Comparison of ENCODE assay signal across 8 mouse cellular contexts in genomic region chr10:43540442-43541152, GRCm38 (mm10). TPM values are rescaled to one million over a fixed set of nuclear protein-coding genes. Genes with fewer than 3 reads are reported as not detected.
A peak's percentile ranks its signal among the peaks of the same experiment; 100 is the strongest.
DNase-seq lines count a peak whose midpoint lies in the region; ATAC-seq and TF ChIP-seq lines count a peak whose summit lies in the region.

TSS of gene 1700021F05Rik (minus strand) at chr10:43540994.

- H3K36me3 ChIP-seq in heart, embryonic 15.5 days = peaks cover 6% of the 10 kb centered on the region; the same call in 1 of the 2 replicates
- H3K36me3 ChIP-seq in liver, embryonic 14.5 days (replicated peaks; ENCODE audit: control insufficient read depth, insufficient read depth, low read depth) = no peaks in the 10 kb centered on the region
- no peaks in the 10 kb centered on the region for H3K36me3 ChIP-seq in neural tube, embryonic 11.5 days (ENCODE audit: control insufficient read depth, insufficient read depth, low read length)
- H3K36me3 ChIP-seq in stomach, postnatal 0 days (ENCODE audit: control insufficient read depth, insufficient read depth, low read length) = no peaks in the 10 kb centered on the region; the same call in 1 of the 2 replicates

- peak within 1 kb of the TSS; percentile 68 for H3K4me2 ChIP-seq in heart, embryonic 15.5 days
- peak within 1 kb of the TSS; percentile 57 for H3K4me2 ChIP-seq in liver, embryonic 14.5 days (ENCODE audit: low read depth)
- H3K4me2 ChIP-seq in neural tube, embryonic 11.5 days (ENCODE audit: low read depth) = peak within 1 kb of the TSS; percentile 41
- H3K4me2 ChIP-seq in stomach, postnatal 0 days (replicated peaks; ENCODE audit: low read depth) = peak within 1 kb of the TSS; percentile 67

- peak; percentile 87 for TF ChIP-seq CTCF in liver, embryonic 14.5 days (IDR thresholded peaks at IDR 0.05; ENCODE audit: low read depth)
- peak; percentile 84 for TF ChIP-seq CTCF in stomach, postnatal 0 days (IDR thresholded peaks at IDR 0.05; ENCODE audit: low read depth)

- no peaks in the 10 kb centered on the region for H3K27me3 ChIP-seq in heart, embryonic 15.5 days
- H3K27me3 ChIP-seq in liver, embryonic 14.5 days (ENCODE audit: control insufficient read depth, insufficient read depth, low read length) = no peaks in the 10 kb centered on the region
- no peaks in the 10 kb centered on the region for H3K27me3 ChIP-seq in neural tube, embryonic 11.5 days (ENCODE audit: control insufficient read depth, insufficient read depth, low read length)
- no peaks in the 10 kb centered on the region for H3K27me3 ChIP-seq in stomach, postnatal 0 days (ENCODE audit: control insufficient read depth, insufficient read depth, low read length)

- peak within 1 kb of the TSS; percentile 95 for H3K9ac ChIP-seq in heart, embryonic 15.5 days
- peak within 1 kb of the TSS; percentile 89 for H3K9ac ChIP-seq in liver, embryonic 14.5 days (replicated peaks)
- H3K9ac ChIP-seq in neural tube, embryonic 11.5 days (ENCODE audit: low read length) = peak within 1 kb of the TSS; percentile 84
- H3K9ac ChIP-seq in stomach, postnatal 0 days (ENCODE audit: low read length) = peak within 1 kb of the TSS; percentile 89

- peak; percentile 100 for ATAC-seq in heart, embryonic 15.5 days (replicated peaks; ENCODE audit: insufficient number of reproducible peaks, insufficient read depth, low FRiP score, low read depth)
- ATAC-seq in liver, embryonic 14.5 days (ENCODE audit: insufficient read depth) = peak; percentile 100
- peak; percentile 99 for ATAC-seq in neural tube, embryonic 11.5 days (ENCODE audit: insufficient read depth, low FRiP score, low TSS enrichment)
- peak; percentile 99 for ATAC-seq in stomach, postnatal 0 days (ENCODE audit: low FRiP score, low TSS enrichment)

- peak within 1 kb of the TSS; percentile 79 for H3K4me3 ChIP-seq in brown adipose tissue, adult 24 weeks (ENCODE audit: insufficient read depth, low read depth, low read length)
- peak within 1 kb of the TSS; percentile 98 for H3K4me3 ChIP-seq in heart, embryonic 15.5 days
- peak within 1 kb of the TSS; percentile 89 to 90 for H3K4me3 ChIP-seq in liver, embryonic 14.5 days (ENCODE audit: insufficient read depth in 1 of 2, low read depth in 2 of 2, low read length in 2 of 2)
- H3K4me3 ChIP-seq in neural tube, embryonic 11.5 days (ENCODE audit: low read depth, low read length) = peak within 1 kb of the TSS; percentile 86
- H3K4me3 ChIP-seq in stomach, postnatal 0 days (ENCODE audit: low read depth, low read length) = peak within 1 kb of the TSS; percentile 95

- H3K27ac ChIP-seq in brown adipose tissue, adult 24 weeks (replicated peaks; ENCODE audit: low read depth, low read length) = peak within 1 kb of the TSS; percentile 82
- peak within 1 kb of the TSS; percentile 92 for H3K27ac ChIP-seq in heart, embryonic 15.5 days
- H3K27ac ChIP-seq in liver, embryonic 14.5 days = peak within 1 kb of the TSS; percentile 44
- no peak within 1 kb of the TSS for H3K27ac ChIP-seq in neural tube, embryonic 11.5 days (ENCODE audit: low read depth, low read length)
- H3K27ac ChIP-seq in stomach, postnatal 0 days (replicated peaks) = peak within 1 kb of the TSS; percentile 88

- H3K4me1 ChIP-seq in brown adipose tissue, adult 24 weeks (ENCODE audit: control insufficient read depth, insufficient read depth, insufficient read length, low read length) = peaks cover 6% of the 10 kb centered on the region; the same call in 1 of the 2 replicates
- peaks cover 17% of the 10 kb centered on the region for H3K4me1 ChIP-seq in heart, embryonic 15.5 days (replicated peaks)
- H3K4me1 ChIP-seq in liver, embryonic 14.5 days (replicated peaks; ENCODE audit: control insufficient read depth in 2 of 2, insufficient read depth in 2 of 2, low read length in 1 of 2) = peaks cover 4 to 13% of the 10 kb centered on the region in 2 experiments
- H3K4me1 ChIP-seq in neural tube, embryonic 11.5 days (ENCODE audit: control insufficient read depth, insufficient read depth, low read length) = peaks cover 3% of the 10 kb centered on the region; the same call in 1 of the 2 replicates
- no peaks in the 10 kb centered on the region for H3K4me1 ChIP-seq in stomach, postnatal 0 days (replicated peaks; ENCODE audit: control insufficient read depth, insufficient read depth)

- peak; percentile 97 for DNase-seq in CD4-positive, CD25-positive, alpha-beta regulatory T cell, adult 2 months (ENCODE audit: low read depth, low spot score)
- peak; percentile 84 for DNase-seq in fibroblast of lung, adult 2 months (ENCODE audit: low read depth)
- peak; percentile 97 to 98 for DNase-seq in kidney, postnatal 25 days
- DNase-seq in liver, embryonic 14.5 days (ENCODE audit: low read depth in 3 of 3, low spot score in 3 of 3) = peak; percentile 86 to 88 (median 87)
- DNase-seq in neural tube, embryonic 11.5 days (ENCODE audit: low spot score) = peak; percentile 95
- DNase-seq in stomach, postnatal 0 days (ENCODE audit: low spot score) = peak; percentile 97

- H3K9me3 ChIP-seq in heart, embryonic 15.5 days (replicated peaks) = no peaks in the 10 kb centered on the region
- H3K9me3 ChIP-seq in liver, embryonic 14.5 days (ENCODE audit: control insufficient read depth, low read length) = no peaks in the 10 kb centered on the region
- no peaks in the 10 kb centered on the region for H3K9me3 ChIP-seq in neural tube, embryonic 11.5 days (ENCODE audit: control insufficient read depth, low read length)
- no peaks in the 10 kb centered on the region for H3K9me3 ChIP-seq in stomach, postnatal 0 days (ENCODE audit: control insufficient read depth, low read length)

- TF ChIP-seq EP300 in liver, embryonic 14.5 days (IDR thresholded peaks at IDR 0.05; ENCODE audit: low read depth) = no peak
- TF ChIP-seq EP300 in stomach, postnatal 0 days (optimal IDR thresholded peaks at IDR 0.05) = no peak

- under 1% methylated on average over 55 of the region's 56 CpGs for WGBS in heart, embryonic 15.5 days
- 1% methylated on average over 56 of the region's 56 CpGs for WGBS in liver, embryonic 14.5 days (ENCODE audit: insufficient replicate concordance)
- WGBS in neural tube, embryonic 11.5 days = 0% methylated on average over 32 of the region's 56 CpGs
- 0% methylated on average over 43 of the region's 56 CpGs for WGBS in stomach, postnatal 0 days

RNA-seq across cellular contexts. Expression of gene 1700021F05Rik, which starts in this region (rescaled TPM):
- 179 and 251 TPM in 2 replicates for polyA plus RNA-seq in brown adipose tissue, adult 24 weeks (2012; ENCODE audit: insufficient read depth, insufficient read length, missing spikeins)
- polyA plus RNA-seq in heart, embryonic 15.5 days (2015; fragmentation: Nextera tagmentation; extraction: Ambion mirVana) = 80.8 and 95.5 TPM in 2 replicates
- polyA plus RNA-seq in liver, embryonic 14.5 days (2012; rRNA removed) = 5.2 and 11.6 TPM in 2 replicates
- 30.7 TPM in 2 replicates for polyA plus RNA-seq in liver, embryonic 14.5 days (2014; fragmentation: Nextera tagmentation; extraction: Ambion mirVana)
- 59.8 and 63.0 TPM in 2 replicates for polyA plus RNA-seq in neural tube, embryonic 11.5 days (2014; fragmentation: Nextera tagmentation; extraction: Ambion mirVana)
- 47.0 and 48.9 TPM in 2 replicates for polyA plus RNA-seq in stomach, postnatal 0 days (2015; fragmentation: Nextera tagmentation; extraction: Ambion mirVana)
